Mouse (Mus musculus) liver, embryonic 13.5 days (tissue): Measurements from ENCODE around the gene Pdcd4. TPM values are rescaled to one million over a fixed set of nuclear protein-coding genes. Genes with fewer than 3 reads are reported as not detected.
A peak's percentile ranks its signal among the peaks of the same experiment; 100 is the strongest.

ENCODE experiments used
- ATAC-seq: fragments of 200-750 bp; cut with Nextera tagmentation; 2 replicates; pipeline ENCODE4 v1.8.0; 2017; ENCODE audit warnings: low read depth, mild to moderate bottlenecking, moderate number of reproducible peaks, moderate library complexity
- DNase-seq: peaks from one replicate; pipeline ENCODE4 v3.0.0; 2022
- H3K27ac ChIP-seq: fragments of 300-500 bp; sonication (generic); 2 replicates; pipeline ENCODE4 v1.5.1; 2015; ENCODE audit warnings: moderate library complexity, mild to moderate bottlenecking, inconsistent platforms
- H3K27me3 ChIP-seq: fragments of 300-500 bp; sonication (generic); 2 replicates; pipeline ENCODE4 v1.6.1; 2015; ENCODE audit warnings: mild to moderate bottlenecking, inconsistent platforms
- H3K36me3 ChIP-seq: fragments of 300-500 bp; sonication (generic); 2 replicates; pipeline ENCODE4 v1.6.1; 2015; ENCODE audit warnings: mild to moderate bottlenecking, inconsistent platforms
- H3K4me1 ChIP-seq: fragments of 300-500 bp; sonication (generic); replicated peaks from 2 replicates; pipeline ENCODE4 v1.6.1; 2015; ENCODE audit warnings: inconsistent platforms
- H3K4me2 ChIP-seq: fragments of 300-500 bp; sonication (generic); 2 replicates; pipeline ENCODE4 v1.6.1; 2015; ENCODE audit warnings: inconsistent platforms, mild to moderate bottlenecking, moderate library complexity
- H3K4me3 ChIP-seq: fragments of 300-500 bp; sonication (generic); replicated peaks from 2 replicates; pipeline ENCODE4 v1.5.1; 2015; ENCODE audit warnings: mild to moderate bottlenecking, inconsistent platforms
- H3K9ac ChIP-seq: fragments of 300-500 bp; sonication (generic); 2 replicates; pipeline ENCODE4 v1.6.1; 2015; ENCODE audit warnings: mild to moderate bottlenecking, inconsistent platforms
- H3K9me3 ChIP-seq: fragments of 300-500 bp; sonication (generic); replicated peaks from 2 replicates; pipeline ENCODE4 v1.6.1; 2016; ENCODE audit warnings: inconsistent platforms
- WGBS: fragments of 180-500 bp; shearing (Covaris S2); methylation state at CpG from one replicate; pipeline ENCODE4 v1.1.7; 2015; ENCODE audit not compliant: insufficient replicate concordance; 5-methylcytosine and 5-hydroxymethylcytosine counted together
- polyA plus RNA-seq: library from polyadenylated mRNA; unstranded; fragments of >200 nt; fragmentation: Nextera tagmentation; extraction: Ambion mirVana; gene quantifications from 2 replicates; pipeline ENCODE4 v1.2.1, GENCODE M21; 2015

The Pdcd4 gene
- polyA plus RNA-seq, 1 experiment from 2014 or later: 19.3 TPM

DNA sequence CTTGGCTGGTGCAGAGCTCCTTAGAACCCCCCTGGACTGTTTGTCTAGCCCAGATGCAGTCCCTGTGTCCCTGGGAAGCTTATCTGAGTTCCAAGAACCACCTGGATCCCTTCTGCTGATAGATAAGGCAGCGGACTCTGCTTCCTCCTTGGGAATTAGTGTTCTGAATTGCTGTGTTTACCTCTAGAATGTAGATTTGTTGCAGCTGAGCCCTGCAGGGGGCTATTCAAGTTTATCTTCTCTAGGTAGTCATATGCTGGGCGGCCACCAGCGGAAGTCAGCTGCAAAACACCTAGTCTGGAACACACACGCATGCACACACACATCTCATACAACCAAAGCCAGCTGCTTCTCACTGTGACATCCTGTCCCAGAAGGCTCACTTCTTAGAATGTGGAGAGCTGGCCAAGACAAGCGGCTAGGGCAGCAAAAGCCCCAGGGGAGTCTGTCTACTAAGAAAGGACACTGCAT, 1.2 kb upstream of the Pdcd4 start:
- peak overlapping the region; percentile 31; the same call in 1 of the 2 replicates for H3K9ac ChIP-seq
- peak overlapping the region; percentile 15 for H3K4me2 ChIP-seq
- peak; percentile 25; the same call in 1 of the 2 replicates for ATAC-seq
- no peaks in the 10 kb centered on the region for H3K9me3 ChIP-seq
- WGBS: 21% methylated on average over 5 of the region's 5 CpGs
- H3K36me3 ChIP-seq: no peaks in the 10 kb centered on the region
- H3K4me3 ChIP-seq: no peak overlapping the region
- H3K4me1 ChIP-seq: peaks cover 92% of the 10 kb centered on the region
- peak overlapping the region; percentile 87 for H3K27ac ChIP-seq
- H3K27me3 ChIP-seq: no peaks in the 10 kb centered on the region
- peak; percentile 56 for DNase-seq

DNA sequence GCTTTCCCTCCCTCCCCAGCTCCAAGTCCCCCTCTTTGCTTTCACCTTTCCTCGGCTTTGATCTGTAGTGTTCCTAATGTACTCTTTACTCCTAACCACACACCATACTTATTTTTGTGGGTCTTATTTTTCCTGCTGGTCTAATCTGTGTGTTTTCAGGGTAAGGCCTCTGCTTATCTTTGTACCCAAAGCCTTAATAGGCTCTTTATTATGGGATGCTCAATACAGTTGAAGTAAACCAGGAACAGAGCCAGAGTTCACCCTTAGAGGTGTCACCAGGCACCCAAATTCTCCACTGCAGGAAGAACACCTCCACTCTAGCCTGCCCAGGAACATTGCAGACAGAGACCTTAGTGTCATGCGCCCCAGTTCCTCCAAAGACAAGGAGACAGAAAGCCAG, 462 bp upstream of the Pdcd4 start:
- no peaks in the 10 kb centered on the region for H3K9me3 ChIP-seq
- no peak overlapping the region for H3K4me3 ChIP-seq
- peaks cover 92% of the 10 kb centered on the region for H3K4me1 ChIP-seq
- peak overlapping the region; percentile 15; the same call in 1 of the 2 replicates for H3K4me2 ChIP-seq
- H3K27me3 ChIP-seq: no peaks in the 10 kb centered on the region
- no peaks in the 10 kb centered on the region for H3K36me3 ChIP-seq
- H3K27ac ChIP-seq: peak overlapping the region; percentile 87
- DNase-seq (no peak), ATAC-seq (peak; percentile 21)
- WGBS: 44% methylated on average over 2 of the region's 2 CpGs
- H3K9ac ChIP-seq: peak overlapping the region; percentile 45

DNA sequence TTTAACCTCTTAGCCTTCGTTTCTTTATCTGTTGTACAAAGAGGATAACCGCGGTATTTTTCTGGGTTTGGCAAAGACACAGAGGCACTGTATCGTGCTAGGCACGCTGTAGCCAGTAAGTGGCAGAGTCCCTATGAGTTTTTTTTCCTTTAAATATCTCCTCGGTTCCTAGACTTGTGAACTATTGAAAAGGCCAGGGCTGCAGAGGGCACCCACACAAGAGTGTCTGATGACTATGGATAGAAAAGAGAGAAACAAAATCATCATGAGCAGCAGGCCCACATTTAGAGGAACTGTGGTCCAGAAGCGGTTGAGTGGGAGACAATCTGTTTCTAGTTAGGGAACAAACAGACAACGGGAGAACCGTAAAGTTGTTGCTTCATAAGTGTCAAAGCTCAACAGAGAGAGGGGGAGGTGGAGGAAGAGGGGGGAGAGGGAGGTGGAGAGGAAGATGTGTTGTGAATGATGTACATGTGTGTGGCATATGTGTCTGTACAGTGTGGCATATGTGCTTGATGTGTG, 868 bp downstream of the Pdcd4 start:
- H3K27me3 ChIP-seq: no peaks in the 10 kb centered on the region
- H3K36me3 ChIP-seq: no peaks in the 10 kb centered on the region
- H3K4me1 ChIP-seq: peaks cover 83% of the 10 kb centered on the region
- peak overlapping the region; percentile 87 for H3K27ac ChIP-seq
- ATAC-seq: no peak
- no peak for DNase-seq
- no peaks in the 10 kb centered on the region for H3K9me3 ChIP-seq
- no peak overlapping the region for H3K4me2 ChIP-seq
- peak overlapping the region; percentile 45; the same call in 1 of the 2 replicates for H3K9ac ChIP-seq
- H3K4me3 ChIP-seq: no peak overlapping the region
- 27% methylated on average over 9 of the region's 9 CpGs for WGBS

DNA sequence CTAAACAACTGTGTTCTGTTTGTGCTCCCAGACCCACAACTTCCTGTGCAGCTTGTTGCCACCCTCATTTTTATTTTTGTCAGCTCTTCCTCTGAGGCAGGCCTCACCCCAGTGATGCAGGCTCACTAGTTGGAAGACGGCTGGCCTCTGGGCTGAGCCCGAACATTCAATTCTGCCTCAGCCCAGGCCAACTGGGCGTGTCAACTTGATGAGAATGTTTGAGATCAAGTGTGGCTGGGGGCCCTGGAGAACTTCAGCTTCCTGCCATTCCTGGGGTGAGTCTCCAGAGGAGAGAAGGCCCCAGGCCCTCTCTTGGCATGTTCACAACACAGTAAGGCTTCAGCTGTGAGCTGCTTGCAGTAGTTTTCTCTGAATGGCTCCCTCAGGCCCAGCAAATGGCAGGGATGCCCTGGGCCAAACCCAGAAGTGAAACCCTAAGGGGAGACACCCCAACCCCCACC, 1.7 kb downstream of the Pdcd4 start:
- Histone ChIP-seq H3K36me3 (no peaks in the 10 kb centered on the region), H3K4me1 (peaks cover 77% of the 10 kb centered on the region), H3K27me3 (no peaks in the 10 kb centered on the region), H3K4me3 (no peak overlapping the region), H3K9me3 (no peaks in the 10 kb centered on the region), H3K27ac (peak overlapping the region; percentile 87), H3K9ac (peak overlapping the region; percentile 31; the same call in 1 of the 2 replicates), H3K4me2 (peak overlapping the region; percentile 13; the same call in 1 of the 2 replicates)
- DNase-seq: no peak
- ATAC-seq: peak; percentile 19; the same call in 1 of the 2 replicates
- 27% methylated on average over 3 of the region's 3 CpGs for WGBS

DNA sequence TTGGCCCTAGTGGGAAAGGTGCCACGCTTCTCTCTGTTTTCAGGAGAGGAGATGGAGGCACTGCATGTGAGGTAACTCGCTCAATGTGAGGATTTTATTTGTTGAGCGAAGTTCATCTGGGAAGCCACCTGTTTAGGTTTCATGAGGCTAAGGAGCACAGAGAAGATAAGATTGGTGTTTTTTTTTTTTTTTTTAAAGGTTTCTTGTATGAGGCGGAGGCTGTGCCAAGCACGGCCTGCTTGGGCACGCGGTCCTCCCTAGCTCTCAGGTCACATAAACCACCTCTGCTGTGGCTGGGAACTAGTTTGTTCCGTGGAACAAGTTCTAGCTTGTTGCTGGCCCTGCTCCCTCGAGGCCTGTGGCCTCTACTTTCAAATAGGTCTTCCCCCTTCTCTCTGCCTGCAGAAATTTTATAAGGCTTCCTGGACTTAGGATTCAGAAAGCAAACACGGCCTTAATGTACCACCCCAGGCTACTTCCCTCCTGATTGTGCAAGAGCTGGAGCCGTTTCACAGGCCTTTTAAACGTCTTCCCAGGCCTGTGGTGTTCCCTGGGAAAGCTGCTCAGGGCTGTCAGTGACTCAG, 2.6 kb downstream of the Pdcd4 start:
- H3K27me3 ChIP-seq: no peaks in the 10 kb centered on the region
- peak overlapping the region; percentile 31 for H3K9ac ChIP-seq
- WGBS: 39% methylated on average over 12 of the region's 12 CpGs
- H3K27ac ChIP-seq: peak overlapping the region; percentile 87
- H3K36me3 ChIP-seq: no peaks in the 10 kb centered on the region
- H3K4me1 ChIP-seq: peaks cover 70% of the 10 kb centered on the region
- ATAC-seq: peak; percentile 50
- no peak overlapping the region for H3K4me2 ChIP-seq
- peak; percentile 15 for DNase-seq
- no peak overlapping the region for H3K4me3 ChIP-seq
- no peaks in the 10 kb centered on the region for H3K9me3 ChIP-seq

DNA sequence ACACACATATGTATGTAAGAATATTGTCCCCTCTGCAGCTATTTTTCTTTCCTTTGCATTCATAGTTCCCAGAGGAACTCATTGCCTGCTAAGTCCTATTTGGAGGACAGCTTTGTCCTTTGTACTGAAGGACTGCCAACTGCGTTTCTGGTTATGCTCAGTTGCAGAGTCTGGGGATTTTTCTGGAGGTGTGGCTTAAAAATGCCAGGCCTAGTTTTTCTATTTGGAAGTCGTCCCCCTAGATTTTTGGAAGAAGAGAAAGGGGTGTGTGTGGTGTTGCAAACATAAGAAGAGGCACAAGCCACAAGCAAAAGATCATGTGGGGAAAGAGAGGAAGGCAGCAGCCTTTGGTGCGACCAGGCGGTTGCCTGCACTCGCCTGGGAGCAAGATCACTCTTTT, 6.0 kb downstream of the Pdcd4 start:
- Histone ChIP-seq H3K27me3 (no peaks in the 10 kb centered on the region), H3K27ac (no peak overlapping the region; the same call in 1 of the 2 replicates), H3K4me2 (no peak overlapping the region), H3K4me3 (no peak overlapping the region), H3K36me3 (no peaks in the 10 kb centered on the region), H3K4me1 (peaks cover 54% of the 10 kb centered on the region), H3K9ac (no peak overlapping the region), H3K9me3 (no peaks in the 10 kb centered on the region)
- no peak for ATAC-seq
- DNase-seq: no peak
- 78% methylated on average over 5 of the region's 5 CpGs for WGBS

DNA sequence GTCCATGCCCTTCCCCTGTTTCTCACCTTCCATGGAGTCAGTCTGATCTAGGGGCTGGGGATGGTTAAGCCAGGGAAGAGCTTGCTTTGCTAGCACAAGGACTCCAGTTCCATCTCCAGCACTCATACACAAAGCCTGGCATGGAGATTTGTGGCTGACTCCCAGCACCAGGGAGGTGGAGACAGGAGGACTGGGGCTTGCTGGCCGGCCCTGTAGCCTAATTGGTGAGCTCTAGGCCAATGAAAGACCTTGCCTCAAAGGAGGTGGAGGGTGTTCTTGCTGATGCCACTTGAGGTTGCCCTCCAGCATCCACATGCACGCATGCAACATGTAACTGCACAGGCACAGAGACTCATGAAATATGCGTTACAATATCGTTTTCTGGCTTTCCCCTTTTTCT, 6.5 kb downstream of the Pdcd4 start:
- DNase-seq (no peak), ATAC-seq (no peak)
- H3K36me3 ChIP-seq: no peaks in the 10 kb centered on the region
- no peak overlapping the region for H3K9ac ChIP-seq
- H3K27ac ChIP-seq: no peak overlapping the region; the same call in 1 of the 2 replicates
- H3K4me3 ChIP-seq: no peak overlapping the region
- peaks cover 50% of the 10 kb centered on the region for H3K4me1 ChIP-seq
- 72% methylated on average over 4 of the region's 4 CpGs for WGBS
- H3K9me3 ChIP-seq: no peaks in the 10 kb centered on the region
- no peak overlapping the region for H3K4me2 ChIP-seq
- no peaks in the 10 kb centered on the region for H3K27me3 ChIP-seq

DNA sequence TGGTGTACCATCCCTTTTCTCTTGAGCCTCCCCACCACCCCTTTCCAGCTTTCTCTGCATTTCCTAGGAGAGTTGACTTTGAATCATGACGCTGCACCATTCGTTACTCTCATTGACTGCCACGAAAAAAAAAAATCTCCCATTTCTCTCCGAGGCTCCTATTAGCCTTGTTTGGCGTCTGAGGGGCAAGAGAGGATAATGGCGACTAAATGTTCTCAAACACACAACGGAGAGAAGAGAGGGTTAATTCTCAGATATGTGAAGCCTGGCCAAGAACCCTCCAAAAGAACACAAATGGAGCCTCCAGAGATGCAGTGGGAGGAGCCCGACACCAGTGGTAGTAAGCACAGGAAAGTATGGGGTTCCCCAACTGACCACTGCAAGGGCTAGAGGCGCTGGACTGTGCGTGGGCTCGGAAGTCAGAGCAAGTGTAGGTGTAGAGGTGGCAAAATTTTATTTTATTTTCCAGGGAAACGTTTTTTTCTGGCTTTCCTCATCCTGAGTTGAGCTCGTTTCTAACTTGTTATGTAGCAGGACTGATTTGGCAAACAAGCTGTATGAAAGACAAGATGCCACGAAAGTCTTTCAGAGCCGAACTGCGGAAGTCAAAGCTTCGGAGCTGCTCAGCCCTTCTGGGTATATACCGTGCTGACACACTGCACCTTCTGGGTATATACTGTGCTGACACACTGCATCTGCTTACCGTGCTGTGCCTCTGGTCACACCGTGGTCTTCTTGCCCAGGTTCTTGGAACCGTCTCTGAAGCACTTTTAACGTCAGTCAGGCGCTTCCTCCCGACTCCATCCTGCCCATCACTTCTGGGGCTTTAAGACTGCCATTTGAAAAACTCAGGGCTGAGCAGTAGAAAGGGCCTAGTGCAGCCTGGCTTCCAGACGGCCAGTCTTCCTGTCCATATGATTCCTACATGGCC, 7.2 kb downstream of the Pdcd4 start:
- Histone ChIP-seq H3K9ac (no peak overlapping the region), H3K4me1 (peaks cover 47% of the 10 kb centered on the region), H3K27ac (no peak overlapping the region; the same call in 1 of the 2 replicates), H3K4me2 (no peak overlapping the region), H3K27me3 (no peaks in the 10 kb centered on the region), H3K9me3 (no peaks in the 10 kb centered on the region), H3K4me3 (no peak overlapping the region), H3K36me3 (no peaks in the 10 kb centered on the region)
- WGBS: 78% methylated on average over 25 of the region's 25 CpGs
- no peak for DNase-seq
- no peak for ATAC-seq

DNA sequence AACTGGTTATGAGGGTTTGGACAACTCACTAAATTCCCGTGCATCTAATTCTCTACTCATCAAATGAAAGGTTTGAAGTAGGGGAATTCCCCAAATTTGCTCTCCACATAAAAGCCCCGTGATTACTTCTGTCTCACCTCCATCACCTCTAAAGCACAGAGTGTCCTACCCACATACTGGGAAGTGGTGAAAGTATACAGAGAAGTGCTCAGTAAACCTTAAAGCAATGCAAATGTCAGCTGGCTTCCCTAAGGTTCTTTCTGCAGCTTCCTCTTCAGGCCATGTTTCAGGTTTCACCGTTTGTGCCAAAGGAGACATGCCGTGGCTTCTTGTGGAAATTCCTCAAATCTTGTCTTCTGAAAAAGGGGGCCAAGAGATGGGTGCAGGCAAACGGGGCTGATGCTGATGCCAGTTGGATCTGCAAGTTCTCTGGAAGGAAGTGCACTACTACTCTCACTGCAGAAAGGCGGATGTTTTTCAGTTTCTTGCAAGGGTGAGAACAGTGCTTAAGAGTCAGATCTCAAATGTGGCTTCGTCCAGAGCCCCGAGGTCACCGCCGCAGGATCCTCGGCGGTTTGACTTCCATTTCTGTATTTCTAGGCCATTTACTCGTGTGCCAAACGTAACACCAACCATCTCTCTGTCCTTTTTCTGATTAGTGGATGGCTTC, 8.0 kb downstream of the Pdcd4 start:
- H3K9me3 ChIP-seq: no peaks in the 10 kb centered on the region
- no peaks in the 10 kb centered on the region for H3K36me3 ChIP-seq
- 74% methylated on average over 14 of the region's 14 CpGs for WGBS
- no peak overlapping the region for H3K4me2 ChIP-seq
- peaks cover 47% of the 10 kb centered on the region for H3K4me1 ChIP-seq
- no peak overlapping the region for H3K4me3 ChIP-seq
- no peak overlapping the region for H3K9ac ChIP-seq
- DNase-seq (no peak), ATAC-seq (no peak)
- no peaks in the 10 kb centered on the region for H3K27me3 ChIP-seq
- no peak overlapping the region for H3K27ac ChIP-seq

DNA sequence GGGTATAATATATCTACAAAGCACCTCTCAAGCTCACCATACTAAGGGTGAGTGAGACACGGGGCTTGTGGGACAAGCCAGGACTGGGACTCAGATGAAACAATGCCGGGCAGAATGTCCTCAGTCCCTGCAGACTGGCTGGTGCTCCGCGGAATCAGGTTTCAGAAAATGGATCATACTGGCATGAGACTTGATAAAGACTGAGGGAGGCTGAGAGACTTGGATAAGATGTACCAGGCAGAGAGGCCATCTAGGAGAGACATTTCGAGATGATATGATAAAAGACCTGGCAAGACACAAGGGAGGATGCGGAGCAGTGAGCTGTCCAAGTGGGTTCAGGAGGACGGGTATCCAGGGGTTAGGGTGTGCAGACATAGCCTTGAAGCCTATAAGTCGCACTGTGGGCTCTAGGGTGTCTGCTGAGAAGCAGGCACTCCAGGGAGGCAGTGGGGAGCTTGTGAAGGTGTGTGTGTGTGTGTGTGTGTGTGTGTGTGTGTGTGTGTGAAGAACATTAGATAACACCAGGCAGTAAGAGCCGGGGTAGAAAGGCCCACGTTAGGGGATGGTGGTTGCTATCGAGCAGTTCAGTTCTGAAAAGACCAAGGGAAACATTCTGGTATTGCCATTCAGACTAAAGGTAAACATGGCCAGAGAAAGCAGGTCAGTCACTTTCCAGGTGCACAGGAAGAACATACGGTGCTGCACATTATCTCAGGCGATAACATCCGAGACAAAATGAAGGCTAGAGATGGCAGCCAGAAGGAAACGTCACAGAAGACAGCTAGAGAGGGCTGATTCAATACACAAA, 10.1 kb downstream of the Pdcd4 start:
- peak; percentile 49 for ATAC-seq
- DNase-seq: peak; percentile 50

More for the DNA sequence above, 10.1 kb downstream of the Pdcd4 start:
- peak overlapping the region; percentile 86 for H3K4me2 ChIP-seq
- H3K4me1 ChIP-seq: peaks cover 48% of the 10 kb centered on the region
- WGBS: 19% methylated on average over 15 of the region's 15 CpGs
- H3K36me3 ChIP-seq: no peaks in the 10 kb centered on the region
- H3K4me3 ChIP-seq: peak overlapping the region; percentile 94
- peak overlapping the region; percentile 91 for H3K27ac ChIP-seq
- peak overlapping the region; percentile 90 for H3K9ac ChIP-seq
- no peaks in the 10 kb centered on the region for H3K27me3 ChIP-seq
- no peaks in the 10 kb centered on the region for H3K9me3 ChIP-seq
